Mouse (Mus musculus): Measurements from ENCODE around the gene Hoxa4.

DNA sequence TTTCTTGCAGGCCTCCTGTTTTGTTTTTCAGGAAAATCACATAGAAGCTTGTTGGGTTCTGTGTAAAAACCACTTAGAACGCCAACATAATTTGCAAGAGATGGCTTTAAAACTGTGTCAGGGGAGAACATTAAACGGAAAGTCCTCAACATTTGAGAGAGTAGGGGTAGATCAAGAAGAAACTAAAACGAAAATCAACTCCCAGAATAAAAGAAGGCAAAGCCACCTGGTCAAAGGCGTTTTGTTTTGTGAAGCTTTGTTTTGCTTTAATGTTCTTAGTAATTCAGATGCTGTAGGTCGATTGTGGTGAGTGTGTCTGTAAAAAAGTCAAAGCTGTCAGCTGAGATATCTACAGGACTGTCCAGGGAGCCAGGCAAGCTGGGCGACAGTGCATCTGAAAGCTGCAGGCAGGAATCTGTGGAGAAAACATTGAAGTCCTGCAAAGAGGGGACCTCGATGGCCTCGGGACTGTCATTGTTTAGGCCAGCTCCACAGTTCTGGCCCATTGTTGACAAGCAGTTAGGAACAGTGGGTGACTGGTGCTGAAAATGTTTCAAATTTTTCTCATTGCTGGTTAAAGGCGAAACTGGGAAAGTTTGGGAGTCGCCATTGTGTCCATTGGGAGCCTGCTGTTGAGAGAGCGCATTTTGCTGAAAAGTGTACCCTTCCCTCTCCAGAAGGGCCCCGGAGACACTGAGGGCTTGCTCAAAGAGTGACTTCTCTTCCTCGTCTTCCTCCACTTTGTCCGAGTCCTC is 28.8 kb downstream of the Hoxa4 start:
- TF ChIP-seq CTCF (IDR thresholded peaks at IDR 0.05; ENCODE audit: low read depth), result no peak
- TF ChIP-seq EP300 (IDR thresholded peaks at IDR 0.05; ENCODE audit: low read depth), result no peak
